Mouse (Mus musculus) heart, embryonic 13.5 days (tissue): ENCODE data around the gene Drosha. TPM values are rescaled to one million over a fixed set of nuclear protein-coding genes. Genes with fewer than 3 reads are reported as not detected.

Experiments
- ATAC-seq: fragments of 200-750 bp; cut with Nextera tagmentation; 2 replicates; pipeline ENCODE4 v1.8.0; 2017; ENCODE audit warnings: moderate TSS enrichment; ENCODE audit not compliant: insufficient number of reproducible peaks, low FRiP score, low TSS enrichment; ENCODE audit errors: extremely low read depth
- H3K27ac ChIP-seq: fragments of 300-500 bp; sonication (generic); replicated peaks from 2 replicates; pipeline ENCODE4 v1.5.1; 2015; ENCODE audit warnings: moderate library complexity, mild to moderate bottlenecking, inconsistent platforms
- H3K27me3 ChIP-seq: fragments of 300-500 bp; sonication (generic); replicated peaks from 2 replicates; pipeline ENCODE4 v1.6.1; 2015; ENCODE audit warnings: mild to moderate bottlenecking, inconsistent platforms
- H3K36me3 ChIP-seq: fragments of 300-500 bp; sonication (generic); 2 replicates; pipeline ENCODE4 v1.6.1; 2015; ENCODE audit warnings: mild to moderate bottlenecking, inconsistent platforms
- H3K4me1 ChIP-seq: fragments of 300-500 bp; sonication (generic); 2 replicates; pipeline ENCODE4 v1.6.1; 2015; ENCODE audit warnings: inconsistent platforms
- H3K4me2 ChIP-seq: fragments of 300-500 bp; sonication (generic); 2 replicates; pipeline ENCODE4 v1.6.1; 2015; ENCODE audit warnings: inconsistent platforms, mild to moderate bottlenecking, moderate library complexity
- H3K4me3 ChIP-seq: fragments of 300-500 bp; sonication (generic); 2 replicates; pipeline ENCODE4 v1.5.1; 2015; ENCODE audit warnings: moderate library complexity, mild to moderate bottlenecking, inconsistent platforms
- H3K9ac ChIP-seq: fragments of 300-500 bp; sonication (generic); 2 replicates; pipeline ENCODE4 v1.6.1; 2015; ENCODE audit warnings: inconsistent platforms, mild to moderate bottlenecking, moderate library complexity
- H3K9me3 ChIP-seq: fragments of 300-500 bp; sonication (generic); 2 replicates; pipeline ENCODE4 v1.6.1; 2016; ENCODE audit warnings: inconsistent platforms
- WGBS: fragments of 180-500 bp; shearing (Covaris S2); methylation state at CpG from one replicate; pipeline ENCODE4 v1.1.7; 2015; ENCODE audit warnings: mixed read lengths; 5-methylcytosine and 5-hydroxymethylcytosine counted together
- polyA plus RNA-seq: library from polyadenylated mRNA; unstranded; fragments of >200 nt; fragmentation: Nextera tagmentation; extraction: Ambion mirVana; gene quantifications from 2 replicates; pipeline ENCODE4 v1.2.1, GENCODE M21; 2015

Drosha gene
- polyA plus RNA-seq, 1 experiment from 2014 or later, result 25.5 TPM

DNA sequence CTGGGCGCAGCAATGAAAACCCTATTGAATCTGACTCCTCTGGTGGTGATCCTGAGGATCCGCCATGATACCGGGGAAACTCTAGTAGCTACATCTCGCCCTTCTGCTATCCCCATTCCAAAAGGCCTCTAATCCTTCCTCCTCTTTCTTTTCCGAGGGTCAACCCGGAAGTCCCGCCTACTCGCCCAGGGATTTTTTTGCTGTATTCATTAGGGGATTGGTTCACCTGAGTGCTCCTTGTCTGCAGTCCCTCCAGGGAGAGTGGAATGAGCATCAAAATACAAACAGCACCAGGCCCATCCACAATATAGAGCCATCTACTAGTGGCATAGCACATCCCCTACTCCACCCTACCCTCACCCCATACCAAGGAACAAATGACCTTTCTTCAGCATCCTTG is 62.6 kb downstream of the Drosha start:
- no peak overlapping the region for H3K4me2 ChIP-seq
- no peaks in the 10 kb centered on the region for H3K27me3 ChIP-seq
- peaks cover 94% of the 10 kb centered on the region for H3K36me3 ChIP-seq
- 91% methylated on average over 8 of the region's 8 CpGs for WGBS
- no peaks in the 10 kb centered on the region for H3K4me1 ChIP-seq
- H3K9me3 ChIP-seq, result no peaks in the 10 kb centered on the region
- H3K4me3 ChIP-seq, result no peak overlapping the region
- no peak overlapping the region for H3K27ac ChIP-seq
- no peak for ATAC-seq
- no peak overlapping the region for H3K9ac ChIP-seq

- Histone ChIP-seq H3K4me2 (no peak overlapping the region), H3K9me3 (no peaks in the 10 kb centered on the region), H3K27ac (no peak overlapping the region), H3K36me3 (peaks cover 90% of the 10 kb centered on the region), H3K4me3 (no peak overlapping the region), H3K4me1 (no peaks in the 10 kb centered on the region), H3K27me3 (no peaks in the 10 kb centered on the region), H3K9ac (no peak overlapping the region)
- ATAC-seq, result no peak
- WGBS, result 82% methylated on average over 4 of the region's 4 CpGs
Observed at GRCm38 (mm10) chr15:12888312-12888711, 63.7 kb downstream of the Drosha start.

DNA sequence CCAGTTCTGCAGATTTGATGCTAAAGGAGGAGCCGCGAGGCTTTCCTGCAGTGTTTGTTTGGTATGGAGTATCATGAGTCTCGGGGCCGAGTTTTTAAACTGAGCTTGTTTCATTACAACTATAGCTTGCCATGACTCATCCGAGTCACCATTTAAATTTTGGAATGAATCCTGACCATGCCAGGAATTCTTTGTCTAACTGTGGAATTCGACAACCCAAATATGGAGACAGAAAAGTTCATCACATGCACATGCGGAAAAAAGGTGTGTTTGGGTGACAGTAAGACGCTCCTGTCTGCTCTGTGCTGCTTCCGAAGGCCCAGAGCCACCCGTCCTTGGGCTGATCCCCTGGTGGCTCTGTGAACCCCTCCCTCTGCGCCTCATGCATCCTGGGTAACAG is 65.3 kb downstream of the Drosha start:
- WGBS, result 85% methylated on average over 11 of the region's 11 CpGs
- no peak overlapping the region for H3K4me2 ChIP-seq
- H3K27ac ChIP-seq, result no peak overlapping the region
- no peak overlapping the region for H3K9ac ChIP-seq
- H3K27me3 ChIP-seq, result no peaks in the 10 kb centered on the region
- no peak overlapping the region for H3K4me3 ChIP-seq
- H3K9me3 ChIP-seq, result no peaks in the 10 kb centered on the region
- H3K36me3 ChIP-seq, result peaks cover 90% of the 10 kb centered on the region
- no peaks in the 10 kb centered on the region for H3K4me1 ChIP-seq
- ATAC-seq, result no peak

- WGBS, result 85% methylated on average over 13 of the region's 13 CpGs
- Histone ChIP-seq H3K27me3 (no peaks in the 10 kb centered on the region), H3K9ac (no peak overlapping the region), H3K27ac (no peak overlapping the region), H3K36me3 (peaks cover 87% of the 10 kb centered on the region), H3K4me1 (no peaks in the 10 kb centered on the region), H3K9me3 (no peaks in the 10 kb centered on the region), H3K4me3 (no peak overlapping the region), H3K4me2 (no peak overlapping the region)
- no peak for ATAC-seq
Observed at GRCm38 (mm10) chr15:12895426-12895825, 70.8 kb downstream of the Drosha start.

GRCm38 (mm10) chr15:12896022-12897009 is 71.7 kb downstream of the Drosha start:
- H3K9ac ChIP-seq, result no peak overlapping the region
- peaks cover 87% of the 10 kb centered on the region for H3K36me3 ChIP-seq
- H3K27ac ChIP-seq, result no peak overlapping the region
- no peaks in the 10 kb centered on the region for H3K4me1 ChIP-seq
- no peak overlapping the region for H3K4me2 ChIP-seq
- H3K27me3 ChIP-seq, result no peaks in the 10 kb centered on the region
- no peaks in the 10 kb centered on the region for H3K9me3 ChIP-seq
- H3K4me3 ChIP-seq, result no peak overlapping the region
- no peak for ATAC-seq
- WGBS, result 88% methylated on average over 18 of the region's 18 CpGs

GRCm38 (mm10) chr15:12897831-12898230 is 73.2 kb downstream of the Drosha start:
- H3K9me3 ChIP-seq, result no peaks in the 10 kb centered on the region
- H3K36me3 ChIP-seq, result peaks cover 92% of the 10 kb centered on the region
- no peak overlapping the region for H3K9ac ChIP-seq
- H3K4me1 ChIP-seq, result no peaks in the 10 kb centered on the region
- no peak for ATAC-seq
- no peaks in the 10 kb centered on the region for H3K27me3 ChIP-seq
- no peak overlapping the region for H3K4me3 ChIP-seq
- WGBS, result 87% methylated on average over 8 of the region's 8 CpGs
- no peak overlapping the region for H3K27ac ChIP-seq
- H3K4me2 ChIP-seq, result no peak overlapping the region

DNA sequence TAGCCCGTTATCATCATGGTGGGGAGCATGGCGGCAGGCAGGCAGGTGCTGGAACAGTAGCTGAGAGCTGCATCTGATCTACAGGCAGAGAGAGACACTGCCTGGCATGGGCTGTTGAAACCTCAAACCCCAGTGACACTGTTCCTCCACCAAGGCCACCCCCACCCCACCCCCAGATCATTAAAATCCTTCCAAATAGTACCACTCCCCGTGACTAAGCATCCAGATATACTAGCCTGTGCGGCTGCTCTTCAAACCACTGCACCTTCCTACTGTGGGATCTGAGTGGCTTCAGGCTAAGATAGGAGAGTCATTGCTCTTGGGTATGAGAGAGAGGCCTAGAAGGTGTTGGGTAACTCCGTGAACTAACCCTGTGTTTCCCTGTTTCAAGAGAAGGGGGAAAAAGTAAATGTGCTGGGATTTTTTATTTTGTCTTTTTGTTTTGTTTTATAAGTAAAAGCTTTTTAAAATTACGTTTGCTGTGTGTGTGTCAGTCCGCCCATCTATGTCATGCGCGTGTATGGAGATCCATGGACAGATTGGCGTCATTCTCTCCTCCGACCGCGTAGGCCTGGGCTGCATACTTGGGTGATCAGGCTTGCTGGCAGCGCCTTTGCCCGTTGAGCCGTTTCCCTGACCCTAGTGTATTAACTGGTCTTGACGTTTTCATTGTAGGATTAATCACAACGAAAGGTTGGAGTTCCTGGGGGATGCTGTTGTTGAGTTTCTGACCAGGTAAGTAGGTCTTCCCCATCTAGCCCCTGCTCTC is 76.0 kb downstream of the Drosha start:
- peaks cover 87% of the 10 kb centered on the region for H3K36me3 ChIP-seq
- H3K4me3 ChIP-seq, result no peak overlapping the region
- H3K9ac ChIP-seq, result no peak overlapping the region
- H3K27ac ChIP-seq, result no peak overlapping the region
- no peaks in the 10 kb centered on the region for H3K4me1 ChIP-seq
- WGBS, result 90% methylated on average over 18 of the region's 18 CpGs
- no peak for ATAC-seq
- no peak overlapping the region for H3K4me2 ChIP-seq
- H3K27me3 ChIP-seq, result no peaks in the 10 kb centered on the region
- no peaks in the 10 kb centered on the region for H3K9me3 ChIP-seq

GRCm38 (mm10) chr15:12901197-12901570 is 76.6 kb downstream of the Drosha start:
- 68% methylated on average over 8 of the region's 8 CpGs for WGBS
- no peaks in the 10 kb centered on the region for H3K27me3 ChIP-seq
- H3K4me3 ChIP-seq, result no peak overlapping the region
- H3K9ac ChIP-seq, result no peak overlapping the region
- H3K36me3 ChIP-seq, result peaks cover 84% of the 10 kb centered on the region
- no peak overlapping the region for H3K27ac ChIP-seq
- no peaks in the 10 kb centered on the region for H3K9me3 ChIP-seq
- no peak overlapping the region for H3K4me2 ChIP-seq
- ATAC-seq, result no peak
- no peaks in the 10 kb centered on the region for H3K4me1 ChIP-seq

- H3K4me3 ChIP-seq, result no peak overlapping the region
- H3K27ac ChIP-seq, result no peak overlapping the region
- peaks cover 17% of the 10 kb centered on the region for H3K4me1 ChIP-seq
- no peak overlapping the region for H3K9ac ChIP-seq
- no peaks in the 10 kb centered on the region for H3K27me3 ChIP-seq
- 85% methylated on average over 6 of the region's 6 CpGs for WGBS
- peaks cover 63% of the 10 kb centered on the region for H3K36me3 ChIP-seq
- ATAC-seq, result no peak
- H3K9me3 ChIP-seq, result no peaks in the 10 kb centered on the region
- H3K4me2 ChIP-seq, result no peak overlapping the region
Observed at GRCm38 (mm10) chr15:12904442-12904841, 79.8 kb downstream of the Drosha start.

- ATAC-seq, result 0 out of 2 replicates have a peak, but pooled peaks have one; percentile 14
- H3K27ac ChIP-seq, result peak overlapping the region; percentile 71
- 35% methylated on average over 19 of the region's 19 CpGs for WGBS
- H3K9me3 ChIP-seq, result no peaks in the 10 kb centered on the region
- H3K4me1 ChIP-seq, result peaks cover 25% of the 10 kb centered on the region
- H3K4me2 ChIP-seq, result peak overlapping the region; percentile 49
- no peak overlapping the region for H3K4me3 ChIP-seq
- peaks cover 35% of the 10 kb centered on the region for H3K36me3 ChIP-seq
- H3K9ac ChIP-seq, result peak overlapping the region; percentile 45; the same call in 1 of the 2 replicates
- H3K27me3 ChIP-seq, result no peaks in the 10 kb centered on the region
Observed at GRCm38 (mm10) chr15:12907962-12908719, 83.5 kb downstream of the Drosha start.

GRCm38 (mm10) chr15:12908720-12909028 is 84.1 kb downstream of the Drosha start:
- peak overlapping the region; percentile 49 for H3K4me2 ChIP-seq
- peaks cover 25% of the 10 kb centered on the region for H3K4me1 ChIP-seq
- no peaks in the 10 kb centered on the region for H3K27me3 ChIP-seq
- WGBS, result 34% methylated on average over 4 of the region's 4 CpGs
- peak overlapping the region; percentile 71 for H3K27ac ChIP-seq
- peaks cover 36% of the 10 kb centered on the region for H3K36me3 ChIP-seq
- H3K9me3 ChIP-seq, result no peaks in the 10 kb centered on the region
- no peak for ATAC-seq
- no peak overlapping the region for H3K4me3 ChIP-seq
- H3K9ac ChIP-seq, result peak overlapping the region; percentile 45; the same call in 1 of the 2 replicates
